Mouse (Mus musculus) T-cell, adult 2 months (primary cell): ENCODE measurements around the gene Trim34b.
"Not testable (repeated sequence)": the region's sequence is repeated elsewhere in the genome, so short reads cannot be mapped to it uniquely, and the experiment has no call there.

Experiments used
- DNase-seq: peaks from one replicate; pipeline ENCODE4 v3.0.0; 2022; ENCODE audit warnings: low spot score

Gene Trim34b

GRCm38 (mm10) chr7:104329171-104329570 is at the start of gene Trim34b:
Gene Trim34b (plus strand): TSS chr7:104329471.
- DNase-seq = not testable (repeated sequence)

- peak; percentile 29 for DNase-seq
Observed at GRCm38 (mm10) chr7:104287576-104288443, 41.5 kb upstream of the Trim34b start, which contains the start of gene Trim5. Gene Trim5 (minus strand): TSS chr7:104288094.

- DNase-seq = peak; percentile 32
Observed at GRCm38 (mm10) chr7:104290641-104291040, 38.6 kb upstream of the Trim34b start.

GRCm38 (mm10) chr7:104291638-104292400 is 37.5 kb upstream of the Trim34b start:
- DNase-seq = peak; percentile 61

- peak; percentile 41 for DNase-seq
Observed at GRCm38 (mm10) chr7:104314796-104315353, 14.4 kb upstream of the Trim34b start.

GRCm38 (mm10) chr7:104315369-104316080 is 13.7 kb upstream of the Trim34b start, which contains the start of gene Trim12a:
Gene Trim12a (minus strand): TSS chr7:104315466.
- DNase-seq = not testable (repeated sequence)

- DNase-seq = no peak
Observed at GRCm38 (mm10) chr7:104322028-104322427, 7.2 kb upstream of the Trim34b start.

GRCm38 (mm10) chr7:104335547-104335946 is 6.3 kb downstream of the Trim34b start:
- not testable (repeated sequence) for DNase-seq

- not testable (repeated sequence) for DNase-seq
Observed at GRCm38 (mm10) chr7:104340744-104341143, 11.5 kb downstream of the Trim34b start.

GRCm38 (mm10) chr7:104348043-104348442 is 18.8 kb downstream of the Trim34b start:
- DNase-seq = not testable (repeated sequence)

- peak; percentile 88 for DNase-seq
Observed at GRCm38 (mm10) chr7:104352717-104353599, 23.7 kb downstream of the Trim34b start, which contains the start of gene Trim12c. Gene Trim12c (minus strand): TSS chr7:104353362.

- no peak for DNase-seq
Observed at GRCm38 (mm10) chr7:104353600-104353967, 24.3 kb downstream of the Trim34b start.

GRCm38 (mm10) chr7:104366339-104366738 is 37.1 kb downstream of the Trim34b start:
- no peak for DNase-seq

GRCm38 (mm10) chr7:104369736-104370414 is 40.6 kb downstream of the Trim34b start, which contains the start of gene Trim30b:
Gene Trim30b (minus strand): TSS chr7:104369884.
- peak; percentile 50 for DNase-seq
